Mouse (Mus musculus) skeletal muscle tissue, postnatal 0 days (tissue): ENCODE results near the gene Mrpl58. TPM values are rescaled to one million over a fixed set of nuclear protein-coding genes. Genes with fewer than 3 reads are reported as not detected.

Source experiments
- microRNA-seq, 2 experiments: library from miRNA; unstranded; fragments of <30 nt; microRNA quantifications; one replicate each; pipeline ENCODE4; 2016
- polyA plus RNA-seq: library from polyadenylated mRNA; unstranded; fragments of >200 nt; fragmentation: Nextera tagmentation; extraction: Ambion mirVana; gene quantifications from 2 replicates; pipeline ENCODE4 v1.2.1, GENCODE M21; 2015

The Mrpl58 gene
- 125 TPM in 2 replicates for polyA plus RNA-seq

GRCm38 (mm10) chr11:115403338-115404124 is at the start of gene Mrpl58:
Mrpl58 (plus strand) TSS chr11:115403752.

GRCm38 (mm10) chr11:115367395-115367944 is 36.1 kb upstream of the Mrpl58 start, which contains the start of gene Hid1:
Hid1 (minus strand) TSS chr11:115367756.

GRCm38 (mm10) chr11:115381743-115382539 is 21.6 kb upstream of the Mrpl58 start, which contains the start of gene Cdr2l:
Cdr2l (plus strand) TSS chr11:115381916.

GRCm38 (mm10) chr11:115419531-115420237 is 16.1 kb downstream of the Mrpl58 start, which contains the start of the genes Atp5h and Kctd2:
Atp5h (minus strand) TSS chr11:115419962.
Kctd2 (plus strand) TSS chr11:115420128.

DNA sequence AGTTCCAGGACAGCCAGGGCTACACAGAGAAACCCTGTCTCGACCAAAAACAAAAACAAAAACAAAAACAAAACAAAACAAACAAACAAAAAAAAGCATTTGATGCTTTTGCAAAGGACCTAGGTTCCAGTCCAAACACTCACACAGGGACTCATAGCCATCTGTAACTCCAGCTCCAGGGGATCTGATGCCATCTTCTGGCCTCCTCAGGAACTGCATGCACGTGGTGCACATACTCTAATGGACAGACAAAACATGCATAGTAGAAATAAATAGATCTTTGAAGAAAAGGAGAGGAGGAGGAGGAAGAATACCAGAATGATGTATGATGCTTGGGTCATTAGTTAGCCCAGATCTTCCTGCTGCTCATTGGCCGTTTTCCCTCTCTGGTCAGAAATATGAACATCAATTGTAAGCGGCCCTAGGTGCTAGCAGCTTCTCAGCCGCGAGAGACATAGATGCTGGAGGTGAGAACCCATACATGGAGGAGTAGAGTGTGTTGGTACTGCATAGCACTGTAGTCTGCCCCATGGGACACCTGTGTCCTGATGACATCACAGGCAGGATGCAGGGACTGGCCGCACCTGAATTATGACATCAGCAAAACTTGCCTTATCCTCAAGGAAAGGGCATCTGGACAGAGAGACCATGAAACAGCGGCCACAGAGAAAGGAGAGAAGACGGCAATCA is 36.5 kb downstream of the Mrpl58 start, which contains the start of gene Trim80:
Gene Trim80 (plus strand): TSS at position 640 of the 690 bp plus-strand sequence.

Small RNAs within 50 kb of the gene (microRNA-seq; reads per million reads assigned to microRNA genes)
- gene Mir3968 = 0 to 0.10 reads per million in 2 experiments

Other genes with a start within 250 kb of the Mrpl58 start
- gene Slc9a3r1, start 240.4 kb upstream of the Mrpl58 start, polyA plus RNA-seq = 6.8 and 9.1 TPM in 2 replicates
- gene Tmem104, start 216.3 kb upstream of the Mrpl58 start, polyA plus RNA-seq = 5.4 and 6.4 TPM in 2 replicates
- 16.0 and 17.3 TPM in 2 replicates for gene Nat9, start 215.9 kb upstream of the Mrpl58 start, polyA plus RNA-seq
- gene Grin2c, start 136.5 kb upstream of the Mrpl58 start, polyA plus RNA-seq = not detected in 2 replicates
- 4.2 and 6.4 TPM in 2 replicates for gene Fdxr, start 126.7 kb upstream of the Mrpl58 start, polyA plus RNA-seq
- gene Fads6, start 106.1 kb upstream of the Mrpl58 start, polyA plus RNA-seq = 0.06 and 0.09 TPM in 2 replicates
- 0.18 and 0.31 TPM in 2 replicates for gene Otop2, start 96.6 kb upstream of the Mrpl58 start, polyA plus RNA-seq
- gene Ush1g, start 81.7 kb upstream of the Mrpl58 start, polyA plus RNA-seq = not detected in 2 replicates
- 0.24 TPM in 1 of 2 replicates, not detected in the other for gene Otop3, start 69.0 kb upstream of the Mrpl58 start, polyA plus RNA-seq
- 5.1 and 5.5 TPM in 2 replicates for gene Hid1, start 36.0 kb upstream of the Mrpl58 start, polyA plus RNA-seq
- gene Cdr2l, start 21.8 kb upstream of the Mrpl58 start, polyA plus RNA-seq = 5.0 and 6.7 TPM in 2 replicates
- gene Atp5h, start 16.2 kb downstream of the Mrpl58 start, polyA plus RNA-seq = 1,386 and 1,505 TPM in 2 replicates
- 8.6 and 9.3 TPM in 2 replicates for gene Kctd2, start 16.4 kb downstream of the Mrpl58 start, polyA plus RNA-seq
- gene Trim80, start 36.8 kb downstream of the Mrpl58 start, polyA plus RNA-seq = not detected in 2 replicates
- 0.15 and 0.23 TPM in 2 replicates for gene Slc16a5, start 58.7 kb downstream of the Mrpl58 start, polyA plus RNA-seq
- 2.2 and 3.2 TPM in 2 replicates for gene Armc7, start 71.9 kb downstream of the Mrpl58 start, polyA plus RNA-seq
- 27.5 and 42.0 TPM in 2 replicates for gene Nt5c, start 88.1 kb downstream of the Mrpl58 start, polyA plus RNA-seq
- gene Jpt1, start 110.6 kb downstream of the Mrpl58 start, polyA plus RNA-seq = 563 and 597 TPM in 2 replicates
- 392 and 414 TPM in 2 replicates for gene Sumo2, start 132.5 kb downstream of the Mrpl58 start, polyA plus RNA-seq
- 41.2 and 48.4 TPM in 2 replicates for gene Nup85, start 160.7 kb downstream of the Mrpl58 start, polyA plus RNA-seq
- gene Mrps7, start 200.2 kb downstream of the Mrpl58 start, polyA plus RNA-seq = 94.2 and 98.5 TPM in 2 replicates
- 6.8 and 9.8 TPM in 2 replicates for gene Gga3, start 200.3 kb downstream of the Mrpl58 start, polyA plus RNA-seq
- gene Mif4gd, start 209.2 kb downstream of the Mrpl58 start, polyA plus RNA-seq = 30.1 and 42.9 TPM in 2 replicates
- 18.5 and 27.4 TPM in 2 replicates for gene Slc25a19, start 224.5 kb downstream of the Mrpl58 start, polyA plus RNA-seq